ENCODE assay signal across 11 mouse cellular contexts in genomic region chr6:114814882-114815650, GRCm38 (mm10).
A peak's percentile ranks its signal among the peaks of the same experiment; 100 is the strongest.
DNase-seq lines count a peak whose midpoint lies in the region; ATAC-seq and TF ChIP-seq lines count a peak whose summit lies in the region.
"Had no signal": no experiment of that assay in that cellular context is flagged by ENCODE, and none has a peak within 500 bp of the region (broad histone marks: within the 10 kb centered on the region; RNA-seq: fewer than 3 reads in every experiment).

No protein-coding gene starts in this region.

- no peak overlapping the region for H3K4me2 ChIP-seq in forebrain, embryonic 11.5 days (ENCODE audit: low read depth, low read length, severe bottlenecking)
- H3K4me2 ChIP-seq: forebrain, embryonic 13.5 days had no signal

- H3K36me3 ChIP-seq in G1E (replicated peaks) = peaks cover 6% of the 10 kb centered on the region
- no peaks in the 10 kb centered on the region for H3K36me3 ChIP-seq in forebrain, embryonic 11.5 days (ENCODE audit: control insufficient read depth, insufficient read depth, low read length)
- H3K36me3 ChIP-seq: hindbrain, embryonic 10.5 days had no signal

- 0 out of 2 replicates have a peak, but pooled peaks have one; percentile 13 for TF ChIP-seq CTCF in G1E (IDR thresholded peaks at IDR 0.05; ENCODE audit: low read depth, low read length)

- H3K27ac ChIP-seq in forebrain, embryonic 11.5 days (ENCODE audit: low read depth, low read length) = no peak overlapping the region
- H3K27ac ChIP-seq: hindbrain, embryonic 10.5 days had no signal

- peaks cover 52% of the 10 kb centered on the region for H3K4me1 ChIP-seq in G1E (ENCODE audit: insufficient read depth, low read depth, low read length)
- no peaks in the 10 kb centered on the region; the same call in 1 of the 2 replicates for H3K4me1 ChIP-seq in forebrain, embryonic 11.5 days (replicated peaks; ENCODE audit: control insufficient read depth, insufficient read depth, low read length)

- WGBS in forebrain, embryonic 11.5 days = 95% methylated on average over 5 of the region's 5 CpGs

- H3K9me3 ChIP-seq in G1E (replicated peaks) = 0 out of 2 replicates have a peak, but pooled peaks cover 2% of the 10 kb centered on the region
- no peaks in the 10 kb centered on the region for H3K9me3 ChIP-seq in forebrain, embryonic 11.5 days (ENCODE audit: control insufficient read depth, low read length)
- H3K9me3 ChIP-seq: forebrain, embryonic 13.5 days; hindbrain, embryonic 10.5 days had no signal

- peak; percentile 55 for DNase-seq in CD4-positive, CD25-positive, alpha-beta regulatory T cell, adult 2 months (ENCODE audit: low read depth, low spot score)
- peak; percentile 33 to 57 for DNase-seq in left cerebral cortex, postnatal 14 days (ENCODE audit: low spot score in 2 of 2)
- DNase-seq in left cerebral cortex, postnatal 36 days (ENCODE audit: low spot score in 2 of 2) = no peak
- DNase-seq in G1E (ENCODE audit: low spot score) = no peak
- DNase-seq in forebrain, embryonic 11.5 days (ENCODE audit: low spot score) = no peak
- DNase-seq in gastrocnemius, postnatal 10 days = no peak
- DNase-seq: cerebellum, adult 11 months had no signal

- H3K27me3 ChIP-seq in G1E (ENCODE audit: insufficient read depth, low read length) = no peaks in the 10 kb centered on the region
- no peaks in the 10 kb centered on the region for H3K27me3 ChIP-seq in forebrain, embryonic 11.5 days (ENCODE audit: control insufficient read depth, insufficient read depth, low read length)
- H3K27me3 ChIP-seq: forebrain, embryonic 13.5 days had no signal

- no peak for ATAC-seq in CD4-positive, CD25-positive, alpha-beta regulatory T cell, adult 4 months
- ATAC-seq in G1E (ENCODE audit: extremely low read depth, insufficient number of reproducible peaks, low FRiP score, poor library complexity, severe bottlenecking) = no peak
- peak; percentile 45 for ATAC-seq in megakaryocyte progenitor cell, adult 5-6 weeks (replicated peaks; ENCODE audit: poor library complexity)
- no peak for ATAC-seq in forebrain, embryonic 11.5 days (replicated peaks; ENCODE audit: low FRiP score)

- no peak overlapping the region for H3K4me3 ChIP-seq in G1E (ENCODE audit: low read depth, low read length)
- no peak overlapping the region for H3K4me3 ChIP-seq in forebrain, embryonic 11.5 days (ENCODE audit: low read depth, low read length)
- H3K4me3 ChIP-seq: forebrain, embryonic 13.5 days; hindbrain, embryonic 10.5 days had no signal

- H3K9ac ChIP-seq in forebrain, embryonic 11.5 days (ENCODE audit: low read length) = no peak overlapping the region
- H3K9ac ChIP-seq: forebrain, embryonic 13.5 days had no signal

- intact Hi-C loops in left cerebral cortex, postnatal 14 days (cut with DNase I) = no loop called here
- intact Hi-C loops in left cerebral cortex, postnatal 36 days (cut with DNase I) = no loop called here

Comparison
In these comparisons a context has a peak if more than half of its experiments do, and no peak if none do; other contexts are left out.
1. DNase-seq: peak in CD4-positive, CD25-positive, alpha-beta regulatory T cell, adult 2 months (single experiment) and left cerebral cortex, postnatal 14 days (2 of 2); none in left cerebral cortex, postnatal 36 days (0 of 2), G1E (single experiment), forebrain, embryonic 11.5 days (single experiment) and gastrocnemius, postnatal 10 days (single experiment).